Mouse (Mus musculus) G1E (cell line): ENCODE measurements around the gene Pcsk7.
A peak's percentile ranks its signal among the peaks of the same experiment; 100 is the strongest.

ENCODE experiments used
- CTCF ChIP-seq: IDR thresholded peaks from 2 replicates; pipeline ENCODE4 v1.5.1; 2012; ENCODE audit warnings: low read depth, low read length, inconsistent platforms, mixed read lengths
- GATA1 ChIP-seq: IDR thresholded peaks from 2 replicates; pipeline ENCODE4 v1.6.1; 2012; ENCODE audit warnings: borderline replicate concordance, low read length, inconsistent platforms, mixed read lengths
- POLR2AphosphoS5 ChIP-seq: IDR thresholded peaks from 2 replicates; pipeline ENCODE4 v1.6.1; 2012; ENCODE audit warnings: low read depth, low read length, inconsistent platforms; ENCODE audit not compliant: insufficient replicate concordance
- TAL1 ChIP-seq: conservative IDR thresholded peaks from 2 replicates; pipeline ENCODE4 v1.6.1; 2012; ENCODE audit warnings: low read depth, low read length, inconsistent platforms, mixed read lengths

GRCm38 (mm10) chr9:45936883-45937282 is 30.6 kb downstream of the Pcsk7 start:
- TF ChIP-seq CTCF: peak; percentile 48; the same call in 1 of the 2 replicates
- no peak for TF ChIP-seq GATA1
- TF ChIP-seq TAL1: no peak
- no peak for TF ChIP-seq POLR2AphosphoS5
